Mouse (Mus musculus): ENCODE measurements at regions not wholly inside any gene's neighbourhood (a gene's known extent, or its start where the extent isn't known, plus 50 kb on each side); places are given as distances from the start of the nearest gene placed in this dataset.

- TF ChIP-seq POLR2A (IDR thresholded peaks at IDR 0.05; ENCODE audit: borderline replicate concordance, extremely low read depth, insufficient read depth, insufficient read length, poor library complexity, severe bottlenecking): no peak
- no peak for TF ChIP-seq CTCF (IDR thresholded peaks at IDR 0.05; ENCODE audit: borderline replicate concordance, extremely low read depth, insufficient read depth, insufficient read length)
- peak; percentile 90 for DNase-seq (ENCODE audit: low read depth)
These were observed 1516.2 kb downstream of the Tbl1xr1 start for GRCm38 (mm10) chr3:23592506-23593141.

- DNase-seq (ENCODE audit: low read depth): no peak
- TF ChIP-seq POLR2A (IDR thresholded peaks at IDR 0.05; ENCODE audit: borderline replicate concordance, extremely low read depth, insufficient read depth, insufficient read length, poor library complexity, severe bottlenecking) (no peak), CTCF (IDR thresholded peaks at IDR 0.05; ENCODE audit: borderline replicate concordance, extremely low read depth, insufficient read depth, insufficient read length) (no peak)
These were observed 1525.0 kb downstream of the Tbl1xr1 start for GRCm38 (mm10) chr3:23601469-23601868.

- TF ChIP-seq CTCF (IDR thresholded peaks at IDR 0.05; ENCODE audit: borderline replicate concordance, extremely low read depth, insufficient read depth, insufficient read length) (no peak), POLR2A (IDR thresholded peaks at IDR 0.05; ENCODE audit: borderline replicate concordance, extremely low read depth, insufficient read depth, insufficient read length, poor library complexity, severe bottlenecking) (no peak)
- DNase-seq (ENCODE audit: low read depth): no peak
These were observed 1533.6 kb downstream of the Tbl1xr1 start for GRCm38 (mm10) chr3:23610054-23610453.

- DNase-seq (ENCODE audit: low read depth): peak; percentile 7
- no peak for TF ChIP-seq CTCF (IDR thresholded peaks at IDR 0.05; ENCODE audit: borderline replicate concordance, extremely low read depth, insufficient read depth, insufficient read length)
- TF ChIP-seq POLR2A (IDR thresholded peaks at IDR 0.05; ENCODE audit: borderline replicate concordance, extremely low read depth, insufficient read depth, insufficient read length, poor library complexity, severe bottlenecking): no peak
These were observed 1485.3 kb downstream of the Naaladl2 start for GRCm38 (mm10) chr3:23658585-23659252.

- TF ChIP-seq CTCF (IDR thresholded peaks at IDR 0.05; ENCODE audit: borderline replicate concordance, extremely low read depth, insufficient read depth, insufficient read length) (no peak), POLR2A (IDR thresholded peaks at IDR 0.05; ENCODE audit: borderline replicate concordance, extremely low read depth, insufficient read depth, insufficient read length, poor library complexity, severe bottlenecking) (no peak)
- no peak for DNase-seq (ENCODE audit: low read depth)
These were observed 1437.3 kb downstream of the Naaladl2 start for GRCm38 (mm10) chr3:23706748-23707147.
